Mouse (Mus musculus): Measurements from ENCODE around the gene Stpg3. TPM values are rescaled to one million over a fixed set of nuclear protein-coding genes. Genes with fewer than 3 reads are reported as not detected.

Gene Stpg3
- polyA plus RNA-seq, 1 experiment from 2014 or later, result not detected

- Histone ChIP-seq H3K9me3 (ENCODE audit: control insufficient read depth, low read length) (no peaks in the 10 kb centered on the region), H3K4me1 (replicated peaks; ENCODE audit: control insufficient read depth, insufficient read depth, low read length) (peaks cover 27% of the 10 kb centered on the region), H3K4me3 (ENCODE audit: low read depth, low read length) (peak overlapping the region; percentile 20), H3K36me3 (ENCODE audit: control insufficient read depth, insufficient read depth, low read length) (no peaks in the 10 kb centered on the region), H3K27ac (ENCODE audit: low read depth, low read length) (peak overlapping the region; percentile 83), H3K4me2 (replicated peaks; ENCODE audit: low read depth, low read length) (peak overlapping the region; percentile 34), H3K27me3 (ENCODE audit: control insufficient read depth, insufficient read depth, low read length) (peaks cover 3% of the 10 kb centered on the region; the same call in 1 of the 2 replicates), H3K9ac (ENCODE audit: low read depth, low read length) (peak overlapping the region; percentile 3; the same call in 1 of the 2 replicates)
- DNase-seq (ENCODE audit: low spot score) (no peak), ATAC-seq (ENCODE audit: low FRiP score) (no peak)
- WGBS, result 34% methylated on average over 4 of the region's 4 CpGs
Observed at GRCm38 (mm10) chr2:25177076-25177475, 37.4 kb downstream of the Stpg3 start.

GRCm38 (mm10) chr2:25176573-25176972 lies 37.9 kb downstream of the Stpg3 start:
- ATAC-seq (ENCODE audit: low FRiP score) (no peak), DNase-seq (ENCODE audit: low spot score) (no peak)
- Histone ChIP-seq H3K27me3 (ENCODE audit: control insufficient read depth, insufficient read depth, low read length) (peaks cover 3% of the 10 kb centered on the region; the same call in 1 of the 2 replicates), H3K4me3 (ENCODE audit: low read depth, low read length) (peak overlapping the region; percentile 20; the same call in 1 of the 2 replicates), H3K4me1 (replicated peaks; ENCODE audit: control insufficient read depth, insufficient read depth, low read length) (peaks cover 27% of the 10 kb centered on the region), H3K27ac (ENCODE audit: low read depth, low read length) (peak overlapping the region; percentile 30; the same call in 1 of the 2 replicates), H3K36me3 (ENCODE audit: control insufficient read depth, insufficient read depth, low read length) (no peaks in the 10 kb centered on the region), H3K9ac (ENCODE audit: low read depth, low read length) (peak overlapping the region; percentile 7; the same call in 1 of the 2 replicates), H3K9me3 (ENCODE audit: control insufficient read depth, low read length) (no peaks in the 10 kb centered on the region), H3K4me2 (replicated peaks; ENCODE audit: low read depth, low read length) (peak overlapping the region; percentile 34)
- WGBS, result 74% methylated on average over 6 of the region's 6 CpGs

DNA sequence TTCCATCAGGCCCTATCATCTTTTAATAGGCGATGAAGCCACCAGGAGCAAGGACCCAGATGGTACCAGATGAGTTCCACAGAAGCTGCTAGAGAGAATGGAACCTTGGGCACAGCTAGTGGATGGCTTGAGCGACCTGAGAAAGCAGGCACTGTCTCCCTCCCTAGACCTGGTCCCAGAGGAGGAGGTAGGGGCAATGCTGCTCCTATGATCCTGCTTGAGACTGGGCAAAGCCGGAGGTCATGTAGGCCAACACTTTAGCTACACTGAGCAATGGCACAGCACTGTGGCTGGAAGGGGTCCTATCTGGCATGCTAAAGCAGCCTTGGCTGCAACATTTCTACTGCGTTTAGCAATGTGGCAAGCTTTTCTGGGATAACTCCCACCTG lies 38.8 kb downstream of the Stpg3 start:
- no peak overlapping the region for H3K27ac ChIP-seq (ENCODE audit: low read depth, low read length)
- H3K9ac ChIP-seq (ENCODE audit: low read depth, low read length), result no peak overlapping the region
- no peak for ATAC-seq (ENCODE audit: low FRiP score)
- H3K4me2 ChIP-seq (replicated peaks; ENCODE audit: low read depth, low read length), result no peak overlapping the region
- no peaks in the 10 kb centered on the region for H3K36me3 ChIP-seq (ENCODE audit: control insufficient read depth, insufficient read depth, low read length)
- H3K4me3 ChIP-seq (ENCODE audit: low read depth, low read length), result no peak overlapping the region
- WGBS, result 70% methylated on average over 4 of the region's 4 CpGs
- H3K27me3 ChIP-seq (ENCODE audit: control insufficient read depth, insufficient read depth, low read length), result no peaks in the 10 kb centered on the region; the same call in 1 of the 2 replicates
- DNase-seq (ENCODE audit: low spot score), result no peak
- no peaks in the 10 kb centered on the region for H3K9me3 ChIP-seq (ENCODE audit: control insufficient read depth, low read length)
- peaks cover 29% of the 10 kb centered on the region for H3K4me1 ChIP-seq (replicated peaks; ENCODE audit: control insufficient read depth, insufficient read depth, low read length)

DNA sequence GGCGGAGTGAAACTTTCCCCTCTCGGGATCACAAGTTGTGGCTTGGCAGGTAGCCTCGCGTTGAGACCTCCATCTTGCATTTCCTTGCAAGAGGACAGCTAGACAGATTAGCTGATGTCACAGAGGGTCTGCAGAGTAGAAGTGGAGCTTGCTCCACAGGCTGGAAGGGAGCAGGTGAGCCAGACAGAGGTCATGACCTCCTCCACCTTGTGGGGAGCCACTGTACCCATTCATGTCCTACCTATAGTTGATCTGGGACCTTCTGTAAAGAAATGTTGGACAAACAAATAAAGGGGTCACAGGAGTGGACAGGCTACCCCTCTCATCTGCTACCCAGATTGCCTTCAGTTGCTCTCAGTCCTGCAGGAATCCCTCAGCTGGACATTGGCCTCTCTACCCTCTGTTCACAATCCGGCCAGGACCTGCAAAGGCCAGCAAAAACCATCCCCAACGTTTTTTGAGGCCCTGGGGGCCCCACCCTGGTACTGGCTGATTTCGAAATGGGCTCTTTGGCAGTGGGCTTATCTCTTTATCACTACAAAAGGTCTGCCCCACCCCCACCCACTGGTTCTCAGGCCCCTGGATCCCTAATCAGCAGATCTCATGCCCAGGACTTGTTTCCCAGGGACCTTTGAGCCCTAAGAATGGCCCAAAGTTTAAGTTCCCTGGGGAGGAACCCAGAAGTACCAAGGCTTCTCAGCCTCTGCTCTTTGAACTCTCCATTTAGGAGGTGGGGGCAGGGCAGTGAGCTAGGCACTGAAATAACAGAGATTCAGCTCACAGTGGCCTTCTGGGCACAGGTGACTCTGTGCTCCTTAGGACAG lies 39.4 kb downstream of the Stpg3 start:
- Histone ChIP-seq H3K4me1 (replicated peaks; ENCODE audit: control insufficient read depth, insufficient read depth, low read length) (peaks cover 33% of the 10 kb centered on the region), H3K27me3 (ENCODE audit: control insufficient read depth, insufficient read depth, low read length) (no peaks in the 10 kb centered on the region; the same call in 1 of the 2 replicates), H3K9ac (ENCODE audit: low read depth, low read length) (no peak overlapping the region), H3K4me2 (replicated peaks; ENCODE audit: low read depth, low read length) (no peak overlapping the region), H3K9me3 (ENCODE audit: control insufficient read depth, low read length) (no peaks in the 10 kb centered on the region), H3K27ac (ENCODE audit: low read depth, low read length) (no peak overlapping the region), H3K4me3 (ENCODE audit: low read depth, low read length) (no peak overlapping the region), H3K36me3 (ENCODE audit: control insufficient read depth, insufficient read depth, low read length) (no peaks in the 10 kb centered on the region)
- ATAC-seq (ENCODE audit: low FRiP score) (no peak), DNase-seq (ENCODE audit: low spot score) (no peak)
- 49% methylated on average over 7 of the region's 7 CpGs for WGBS

DNA sequence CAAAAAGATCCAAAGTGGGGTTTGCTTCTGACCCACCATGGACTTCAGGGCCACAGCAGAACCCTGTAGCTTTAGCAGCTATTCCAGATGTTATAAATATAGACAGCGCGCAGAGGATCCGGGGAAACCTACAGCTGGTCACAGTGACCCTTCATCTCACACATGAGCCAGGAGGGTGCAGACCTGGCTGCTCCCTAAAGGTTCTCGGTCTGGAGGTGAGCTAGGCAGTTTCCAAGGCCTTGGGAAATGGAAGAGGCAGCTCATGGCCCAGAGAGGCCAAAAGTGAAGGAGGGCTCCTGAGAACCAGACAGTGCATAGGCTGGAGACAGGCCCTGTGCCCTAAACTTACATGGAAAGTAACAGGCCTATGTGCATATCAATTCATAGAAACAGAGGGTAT lies 40.6 kb downstream of the Stpg3 start:
- H3K4me3 ChIP-seq (ENCODE audit: low read depth, low read length), result no peak overlapping the region
- ATAC-seq (ENCODE audit: low FRiP score) (no peak), DNase-seq (ENCODE audit: low spot score) (no peak)
- H3K4me1 ChIP-seq (replicated peaks; ENCODE audit: control insufficient read depth, insufficient read depth, low read length), result peaks cover 39% of the 10 kb centered on the region
- no peaks in the 10 kb centered on the region for H3K9me3 ChIP-seq (ENCODE audit: control insufficient read depth, low read length)
- H3K9ac ChIP-seq (ENCODE audit: low read depth, low read length), result no peak overlapping the region
- no peaks in the 10 kb centered on the region for H3K36me3 ChIP-seq (ENCODE audit: control insufficient read depth, insufficient read depth, low read length)
- no peaks in the 10 kb centered on the region; the same call in 1 of the 2 replicates for H3K27me3 ChIP-seq (ENCODE audit: control insufficient read depth, insufficient read depth, low read length)
- H3K4me2 ChIP-seq (replicated peaks; ENCODE audit: low read depth, low read length), result no peak overlapping the region
- no peak overlapping the region for H3K27ac ChIP-seq (ENCODE audit: low read depth, low read length)
- 92% methylated on average over 4 of the region's 4 CpGs for WGBS

DNA sequence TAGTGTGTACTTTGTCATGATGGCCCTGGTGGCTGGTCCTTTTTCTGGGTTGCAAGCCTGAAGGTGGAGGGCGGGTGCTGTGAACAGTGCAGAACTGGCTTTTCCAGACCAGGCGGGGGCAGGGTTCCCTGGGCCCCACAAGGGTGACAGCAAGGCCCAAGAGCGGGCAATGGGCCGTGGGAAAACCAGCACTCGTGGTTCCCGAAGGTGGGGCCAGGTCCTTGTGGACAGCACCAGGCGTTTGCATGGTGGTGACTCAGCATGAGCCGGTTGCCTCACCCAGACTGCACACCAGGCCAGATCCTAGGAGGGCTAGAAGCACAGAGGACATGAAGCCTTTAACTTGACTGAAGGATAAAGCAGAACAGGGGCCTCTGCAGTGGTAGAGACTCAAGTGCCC lies 41.8 kb downstream of the Stpg3 start:
- H3K36me3 ChIP-seq (ENCODE audit: control insufficient read depth, insufficient read depth, low read length), result no peaks in the 10 kb centered on the region
- H3K4me3 ChIP-seq (ENCODE audit: low read depth, low read length), result no peak overlapping the region
- no peaks in the 10 kb centered on the region for H3K9me3 ChIP-seq (ENCODE audit: control insufficient read depth, low read length)
- WGBS, result 73% methylated on average over 8 of the region's 8 CpGs
- no peak for DNase-seq (ENCODE audit: low spot score)
- no peaks in the 10 kb centered on the region; the same call in 1 of the 2 replicates for H3K27me3 ChIP-seq (ENCODE audit: control insufficient read depth, insufficient read depth, low read length)
- H3K27ac ChIP-seq (ENCODE audit: low read depth, low read length), result no peak overlapping the region
- ATAC-seq (ENCODE audit: low FRiP score), result no peak
- no peak overlapping the region for H3K4me2 ChIP-seq (replicated peaks; ENCODE audit: low read depth, low read length)
- H3K4me1 ChIP-seq (replicated peaks; ENCODE audit: control insufficient read depth, insufficient read depth, low read length), result peaks cover 40% of the 10 kb centered on the region
- no peak overlapping the region for H3K9ac ChIP-seq (ENCODE audit: low read depth, low read length)

DNA sequence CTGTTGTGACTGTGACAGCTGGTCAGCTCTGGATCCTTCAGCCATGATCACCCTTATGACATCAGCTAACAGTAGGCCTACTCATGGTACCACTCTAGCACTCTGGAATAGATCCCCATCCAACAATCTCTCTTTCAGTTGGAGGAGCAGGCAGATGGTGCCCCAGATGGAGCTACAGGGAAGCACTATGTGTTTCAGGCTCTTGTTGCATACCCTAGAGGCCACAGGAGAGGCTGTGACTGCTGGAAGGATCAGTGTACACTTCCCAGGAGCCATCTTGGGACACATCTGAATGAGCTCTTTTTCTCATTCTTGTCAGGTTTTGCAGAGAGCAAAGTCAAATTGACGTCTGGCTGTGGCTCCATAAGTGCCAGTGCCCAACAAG lies 42.7 kb downstream of the Stpg3 start:
- no peaks in the 10 kb centered on the region for H3K9me3 ChIP-seq (ENCODE audit: control insufficient read depth, low read length)
- no peak for ATAC-seq (ENCODE audit: low FRiP score)
- WGBS, result 54% methylated on average over 1 of the region's 1 CpGs

DNA sequence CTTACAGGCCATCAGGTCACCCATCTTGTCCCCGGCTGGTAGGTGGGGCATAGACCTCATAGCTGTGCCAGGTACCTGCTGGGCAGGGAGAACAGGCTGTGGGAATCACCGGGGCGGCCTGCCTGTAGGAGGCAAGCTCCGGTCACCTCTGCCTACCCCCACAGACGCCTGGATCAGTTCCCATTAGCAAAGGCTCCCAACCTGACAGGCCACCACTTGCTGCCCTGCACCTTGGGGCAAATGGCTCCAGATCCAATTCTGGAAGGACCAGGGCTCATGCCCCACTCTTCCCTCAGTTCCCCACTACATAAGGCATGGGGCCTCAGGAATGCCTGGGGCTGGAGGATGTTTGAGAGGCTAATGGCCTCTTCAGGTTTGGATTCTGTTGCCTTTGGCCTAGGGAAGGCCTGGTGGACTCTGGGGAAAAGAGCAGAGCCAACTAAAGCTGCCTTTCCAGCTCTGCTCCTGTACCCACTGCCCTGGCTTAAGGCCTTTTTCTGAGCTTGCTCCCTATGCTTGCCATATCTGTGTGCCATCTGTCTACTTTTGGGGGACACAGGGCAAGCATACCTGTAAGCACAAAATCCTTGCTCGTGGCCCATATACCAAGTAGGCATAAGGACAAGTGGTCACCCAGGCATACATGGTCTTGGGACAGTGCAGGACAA lies 43.2 kb downstream of the Stpg3 start:
- Histone ChIP-seq H3K36me3 (ENCODE audit: control insufficient read depth, insufficient read depth, low read length) (no peaks in the 10 kb centered on the region), H3K4me2 (replicated peaks; ENCODE audit: low read depth, low read length) (no peak overlapping the region), H3K9me3 (ENCODE audit: control insufficient read depth, low read length) (no peaks in the 10 kb centered on the region), H3K9ac (ENCODE audit: low read depth, low read length) (no peak overlapping the region), H3K27me3 (ENCODE audit: control insufficient read depth, insufficient read depth, low read length) (no peaks in the 10 kb centered on the region; the same call in 1 of the 2 replicates), H3K4me1 (replicated peaks; ENCODE audit: control insufficient read depth, insufficient read depth, low read length) (peaks cover 33% of the 10 kb centered on the region), H3K4me3 (ENCODE audit: low read depth, low read length) (no peak overlapping the region), H3K27ac (ENCODE audit: low read depth, low read length) (no peak overlapping the region)
- DNase-seq (ENCODE audit: low spot score) (no peak), ATAC-seq (ENCODE audit: low FRiP score) (no peak)
- 84% methylated on average over 6 of the region's 6 CpGs for WGBS

More for the DNA sequence above, 42.7 kb downstream of the Stpg3 start:
- H3K4me2 ChIP-seq (replicated peaks; ENCODE audit: low read depth, low read length), result no peak overlapping the region
- H3K4me3 ChIP-seq (ENCODE audit: low read depth, low read length), result no peak overlapping the region
- DNase-seq (ENCODE audit: low spot score), result no peak
- no peak overlapping the region for H3K9ac ChIP-seq (ENCODE audit: low read depth, low read length)
- H3K4me1 ChIP-seq (replicated peaks; ENCODE audit: control insufficient read depth, insufficient read depth, low read length), result peaks cover 36% of the 10 kb centered on the region
- no peaks in the 10 kb centered on the region; the same call in 1 of the 2 replicates for H3K27me3 ChIP-seq (ENCODE audit: control insufficient read depth, insufficient read depth, low read length)
- no peak overlapping the region for H3K27ac ChIP-seq (ENCODE audit: low read depth, low read length)
- no peaks in the 10 kb centered on the region for H3K36me3 ChIP-seq (ENCODE audit: control insufficient read depth, insufficient read depth, low read length)

Measured in hindbrain, embryonic 11.5 days (tissue).